Mouse (Mus musculus) lung, embryonic 14.5 days (tissue): ENCODE data around the gene Trim38. TPM values are rescaled to one million over a fixed set of nuclear protein-coding genes. Genes with fewer than 3 reads are reported as not detected.
A peak's percentile ranks its signal among the peaks of the same experiment; 100 is the strongest.

Experiments
- ATAC-seq: fragments of 200-750 bp; cut with Nextera tagmentation; 2 replicates; pipeline ENCODE4 v1.8.0; 2017; ENCODE audit warnings: mild to moderate bottlenecking, moderate TSS enrichment, moderate library complexity; ENCODE audit not compliant: insufficient read depth
- DNase-seq: peaks from one replicate; pipeline ENCODE4 v3.0.0-alpha.2; 2015
- H3K27ac ChIP-seq: fragments of 300-500 bp; sonication (generic); 2 replicates; pipeline ENCODE4 v1.5.1; 2014; ENCODE audit warnings: low read depth, mild to moderate bottlenecking, moderate library complexity
- H3K27me3 ChIP-seq: fragments of 300-500 bp; sonication (generic); 2 replicates; pipeline ENCODE4 v1.6.1; 2014; ENCODE audit warnings: low read length, control low read depth; ENCODE audit not compliant: insufficient read depth
- H3K36me3 ChIP-seq: fragments of 300-500 bp; sonication (generic); 2 replicates; pipeline ENCODE4 v1.6.1; 2014; ENCODE audit warnings: control low read depth; ENCODE audit not compliant: insufficient read depth
- H3K4me1 ChIP-seq: fragments of 300-500 bp; sonication (generic); 2 replicates; pipeline ENCODE4 v1.6.1; 2014; ENCODE audit warnings: antibody characterized with exemption, control low read depth; ENCODE audit not compliant: insufficient read depth
- H3K4me2 ChIP-seq: fragments of 300-500 bp; sonication (generic); 2 replicates; pipeline ENCODE4 v1.6.1; 2014; ENCODE audit warnings: mild to moderate bottlenecking
- H3K4me3 ChIP-seq: fragments of 300-500 bp; sonication (generic); 2 replicates; pipeline ENCODE4 v1.5.1; 2014; ENCODE audit warnings: low read depth, low read length
- H3K9ac ChIP-seq: fragments of 300-500 bp; sonication (generic); 2 replicates; pipeline ENCODE4 v1.6.1; 2014
- H3K9me3 ChIP-seq: fragments of 300-500 bp; sonication (generic); 2 replicates; pipeline ENCODE4 v1.6.1; 2016; ENCODE audit warnings: low read depth, low read length, control low read depth
- CTCF ChIP-seq: IDR thresholded peaks from 2 replicates; pipeline ENCODE4 v1.5.1; 2016; ENCODE audit warnings: antibody characterized with exemption, low read depth
- WGBS: fragments of 180-500 bp; shearing (Covaris S2); extraction: QIAGEN DNeasy Blood & Tissue Kit; methylation state at CpG from one replicate; pipeline ENCODE4 v1.1.7; 2014; 5-methylcytosine and 5-hydroxymethylcytosine counted together
- polyA plus RNA-seq: library from polyadenylated mRNA; unstranded; fragments of >200 nt; fragmentation: Nextera tagmentation; extraction: Ambion mirVana; gene quantifications from 2 replicates; pipeline ENCODE4 v1.2.1, GENCODE M21; 2014

The Trim38 gene
- polyA plus RNA-seq, 1 experiment from 2014 or later: not detected

- H3K4me2 ChIP-seq: peak overlapping the region; percentile 45
- no peaks in the 10 kb centered on the region for H3K27me3 ChIP-seq
- DNase-seq (peak; percentile 86), ATAC-seq (peak; percentile 98)
- no peaks in the 10 kb centered on the region for H3K9me3 ChIP-seq
- H3K4me3 ChIP-seq: peak overlapping the region; percentile 3; the same call in 1 of the 2 replicates
- 21% methylated on average over 21 of the region's 21 CpGs for WGBS
- no peaks in the 10 kb centered on the region for H3K4me1 ChIP-seq
- H3K36me3 ChIP-seq: no peaks in the 10 kb centered on the region
- no peak overlapping the region for H3K27ac ChIP-seq
- TF ChIP-seq CTCF: no peak
- no peak overlapping the region for H3K9ac ChIP-seq
These were observed 3.0 kb downstream of the Trim38 start for GRCm38 (mm10) chr13:23772561-23773313.

GRCm38 (mm10) chr13:23778339-23778738 lies 8.6 kb downstream of the Trim38 start:
- TF ChIP-seq CTCF: no peak
- H3K36me3 ChIP-seq: no peaks in the 10 kb centered on the region
- no peak overlapping the region for H3K4me2 ChIP-seq
- H3K9me3 ChIP-seq: no peaks in the 10 kb centered on the region
- no peaks in the 10 kb centered on the region for H3K4me1 ChIP-seq
- WGBS: 89% methylated on average over 7 of the region's 7 CpGs
- no peaks in the 10 kb centered on the region for H3K27me3 ChIP-seq
- H3K27ac ChIP-seq: no peak overlapping the region
- DNase-seq: no peak
- no peak overlapping the region for H3K4me3 ChIP-seq
- no peak for ATAC-seq
- H3K9ac ChIP-seq: no peak overlapping the region

GRCm38 (mm10) chr13:23779025-23779424 lies 9.3 kb downstream of the Trim38 start:
- no peaks in the 10 kb centered on the region for H3K36me3 ChIP-seq
- no peak overlapping the region for H3K4me3 ChIP-seq
- H3K9me3 ChIP-seq: no peaks in the 10 kb centered on the region
- no peak overlapping the region for H3K27ac ChIP-seq
- no peak overlapping the region for H3K9ac ChIP-seq
- DNase-seq (no peak), ATAC-seq (no peak)
- TF ChIP-seq CTCF: no peak
- no peaks in the 10 kb centered on the region for H3K27me3 ChIP-seq
- H3K4me2 ChIP-seq: no peak overlapping the region
- H3K4me1 ChIP-seq: no peaks in the 10 kb centered on the region
- 74% methylated on average over 4 of the region's 4 CpGs for WGBS

GRCm38 (mm10) chr13:23792520-23792919 lies 22.8 kb downstream of the Trim38 start:
- no peak overlapping the region for H3K27ac ChIP-seq
- H3K27me3 ChIP-seq: no peaks in the 10 kb centered on the region
- peak; percentile 87 for TF ChIP-seq CTCF
- H3K4me1 ChIP-seq: no peaks in the 10 kb centered on the region
- H3K4me2 ChIP-seq: no peak overlapping the region
- no peak for ATAC-seq
- H3K4me3 ChIP-seq: no peak overlapping the region
- DNase-seq: peak; percentile 92
- no peaks in the 10 kb centered on the region for H3K9me3 ChIP-seq
- no peak overlapping the region for H3K9ac ChIP-seq
- 39% methylated on average over 2 of the region's 2 CpGs for WGBS
- H3K36me3 ChIP-seq: no peaks in the 10 kb centered on the region

GRCm38 (mm10) chr13:23799405-23799804 lies 29.7 kb downstream of the Trim38 start:
- Histone ChIP-seq H3K9ac (no peak overlapping the region), H3K36me3 (no peaks in the 10 kb centered on the region), H3K27me3 (no peaks in the 10 kb centered on the region), H3K27ac (no peak overlapping the region), H3K9me3 (no peaks in the 10 kb centered on the region), H3K4me3 (no peak overlapping the region), H3K4me1 (no peaks in the 10 kb centered on the region), H3K4me2 (no peak overlapping the region)
- WGBS: 73% methylated on average over 5 of the region's 5 CpGs
- no peak for TF ChIP-seq CTCF
- DNase-seq (peak; percentile 12), ATAC-seq (no peak)

- Histone ChIP-seq H3K36me3 (no peaks in the 10 kb centered on the region), H3K4me2 (no peak overlapping the region), H3K27ac (no peak overlapping the region), H3K9ac (no peak overlapping the region), H3K9me3 (no peaks in the 10 kb centered on the region), H3K4me3 (no peak overlapping the region), H3K27me3 (no peaks in the 10 kb centered on the region), H3K4me1 (no peaks in the 10 kb centered on the region)
- ATAC-seq (no peak), DNase-seq (no peak)
- WGBS: 64% methylated on average over 2 of the region's 2 CpGs
- no peak for TF ChIP-seq CTCF
These were observed 34.8 kb downstream of the Trim38 start for GRCm38 (mm10) chr13:23804532-23804931.

GRCm38 (mm10) chr13:23806422-23807052 lies 36.8 kb downstream of the Trim38 start, which contains the start of gene Slc17a2:
Gene Slc17a2, plus strand, starts transcription at chr13:23806993.
- H3K27me3 ChIP-seq: no peaks in the 10 kb centered on the region
- H3K27ac ChIP-seq: no peak within 1 kb of the TSS
- no peaks in the 10 kb centered on the region for H3K9me3 ChIP-seq
- peak; percentile 23 for DNase-seq
- no peak within 1 kb of the TSS for H3K4me3 ChIP-seq
- WGBS: 63% methylated on average over 15 of the region's 15 CpGs
- no peaks in the 10 kb centered on the region for H3K4me1 ChIP-seq
- no peak for TF ChIP-seq CTCF
- no peak within 1 kb of the TSS for H3K4me2 ChIP-seq
- no peak within 1 kb of the TSS for H3K9ac ChIP-seq
- ATAC-seq: no peak
- H3K36me3 ChIP-seq: no peaks in the 10 kb centered on the region
